In genomic region chr17:85943551-85943981, GRCm38 (mm10) we compare ENCODE assay signal across 12 mouse cellular contexts.
DNase-seq lines count a peak whose midpoint lies in the region; ATAC-seq and TF ChIP-seq lines count a peak whose summit lies in the region.
"Had no signal": no experiment of that assay in that cellular context is flagged by ENCODE, and none has a peak within 500 bp of the region (broad histone marks: within the 10 kb centered on the region; RNA-seq: fewer than 3 reads in every experiment).

No protein-coding gene starts in this region.

- peak; percentile 24; the same call in 1 of the 2 replicates for TF ChIP-seq CTCF in lung, embryonic 14.5 days (IDR thresholded peaks at IDR 0.05; ENCODE audit: low read depth)
- peak; percentile 48 for TF ChIP-seq CTCF in stomach, postnatal 0 days (IDR thresholded peaks at IDR 0.05; ENCODE audit: low read depth)

- no peaks in the 10 kb centered on the region for H3K36me3 ChIP-seq in lung, embryonic 14.5 days (ENCODE audit: insufficient read depth)
- H3K36me3 ChIP-seq in hindbrain, embryonic 15.5 days: no peaks in the 10 kb centered on the region
- no peaks in the 10 kb centered on the region for H3K36me3 ChIP-seq in midbrain, embryonic 14.5 days (ENCODE audit: control insufficient read depth, insufficient read depth, low read length)
- H3K36me3 ChIP-seq in stomach, postnatal 0 days (ENCODE audit: control insufficient read depth, insufficient read depth, low read length): no peaks in the 10 kb centered on the region
- H3K36me3 ChIP-seq: heart, embryonic 15.5 days had no signal

- no peak for TF ChIP-seq EP300 in stomach, postnatal 0 days (optimal IDR thresholded peaks at IDR 0.05)

- ATAC-seq in lung, embryonic 14.5 days (ENCODE audit: insufficient read depth): no peak
- peak; percentile 60; the same call in 1 of the 2 replicates for ATAC-seq in hindbrain, embryonic 15.5 days (ENCODE audit: low FRiP score, low read depth)
- ATAC-seq in midbrain, embryonic 14.5 days (ENCODE audit: low FRiP score, low TSS enrichment): peak; percentile 86
- ATAC-seq in stomach, postnatal 0 days (ENCODE audit: low FRiP score, low TSS enrichment): no peak

- no peak overlapping the region for H3K4me2 ChIP-seq in lung, embryonic 14.5 days
- H3K4me2 ChIP-seq in hindbrain, embryonic 15.5 days: peak overlapping the region; percentile 26; the same call in 1 of the 2 replicates
- H3K4me2 ChIP-seq in midbrain, embryonic 14.5 days (ENCODE audit: low read length): peak overlapping the region; percentile 33
- H3K4me2 ChIP-seq in stomach, postnatal 0 days (replicated peaks; ENCODE audit: low read depth): no peak overlapping the region
- H3K4me2 ChIP-seq: heart, embryonic 15.5 days; liver, embryonic 11.5 days had no signal

- no peak for DNase-seq in lung, embryonic 14.5 days
- no peak for DNase-seq in lung, postnatal 25 days (ENCODE audit: low spot score)
- peak; percentile 80 for DNase-seq in midbrain, embryonic 14.5 days
- no peak for DNase-seq in stomach, postnatal 0 days (ENCODE audit: low spot score)
- DNase-seq in heart, postnatal 4 days: no peak
- DNase-seq in spleen, postnatal 4 days (ENCODE audit: low spot score in 2 of 2): no peak
- DNase-seq: cerebellum, adult 18-20 months; kidney, adult 18-20 months had no signal

- H3K4me1 ChIP-seq in lung, embryonic 14.5 days (ENCODE audit: insufficient read depth): no peaks in the 10 kb centered on the region
- H3K4me1 ChIP-seq in hindbrain, embryonic 15.5 days (replicated peaks): peaks cover 13% of the 10 kb centered on the region
- H3K4me1 ChIP-seq in midbrain, embryonic 14.5 days (ENCODE audit: control insufficient read depth, insufficient read depth, low read length): peaks cover 8% of the 10 kb centered on the region
- no peaks in the 10 kb centered on the region for H3K4me1 ChIP-seq in stomach, postnatal 0 days (replicated peaks; ENCODE audit: control insufficient read depth, insufficient read depth)
- H3K4me1 ChIP-seq: megakaryocyte, embryonic 14.5 days had no signal

- no peak overlapping the region for H3K9ac ChIP-seq in lung, embryonic 14.5 days
- H3K9ac ChIP-seq in hindbrain, embryonic 15.5 days: no peak overlapping the region
- H3K9ac ChIP-seq in midbrain, embryonic 14.5 days (replicated peaks; ENCODE audit: low read length): 0 out of 2 replicates have a peak overlapping the region, but pooled peaks have one; percentile 20
- H3K9ac ChIP-seq in stomach, postnatal 0 days (ENCODE audit: low read length): no peak overlapping the region
- H3K9ac ChIP-seq: heart, embryonic 15.5 days had no signal

- no peak overlapping the region for H3K4me3 ChIP-seq in lung, embryonic 14.5 days (ENCODE audit: low read depth, low read length)
- no peak overlapping the region for H3K4me3 ChIP-seq in hindbrain, embryonic 15.5 days
- H3K4me3 ChIP-seq in midbrain, embryonic 14.5 days (replicated peaks; ENCODE audit: low read depth, low read length): no peak overlapping the region
- H3K4me3 ChIP-seq in stomach, postnatal 0 days (ENCODE audit: low read depth, low read length): no peak overlapping the region
- H3K4me3 ChIP-seq: heart, embryonic 15.5 days; megakaryocyte, embryonic 14.5 days had no signal

- 45% methylated on average over 14 of the region's 14 CpGs for WGBS in lung, embryonic 14.5 days
- 25% methylated on average over 14 of the region's 14 CpGs for WGBS in hindbrain, embryonic 15.5 days
- 13% methylated on average over 14 of the region's 14 CpGs for WGBS in midbrain, embryonic 14.5 days
- WGBS in stomach, postnatal 0 days: 50% methylated on average over 14 of the region's 14 CpGs

- no peaks in the 10 kb centered on the region for H3K27me3 ChIP-seq in lung, embryonic 14.5 days (ENCODE audit: insufficient read depth, low read length)
- H3K27me3 ChIP-seq in hindbrain, embryonic 15.5 days: peaks cover 16% of the 10 kb centered on the region
- 0 out of 2 replicates have a peak, but pooled peaks cover 3% of the 10 kb centered on the region for H3K27me3 ChIP-seq in midbrain, embryonic 14.5 days (ENCODE audit: control insufficient read depth, insufficient read depth, low read length)
- H3K27me3 ChIP-seq in stomach, postnatal 0 days (ENCODE audit: control insufficient read depth, insufficient read depth, low read length): no peaks in the 10 kb centered on the region

- no peaks in the 10 kb centered on the region for H3K9me3 ChIP-seq in lung, embryonic 14.5 days (ENCODE audit: low read depth, low read length)
- H3K9me3 ChIP-seq in hindbrain, embryonic 15.5 days: no peaks in the 10 kb centered on the region
- no peaks in the 10 kb centered on the region for H3K9me3 ChIP-seq in midbrain, embryonic 14.5 days (ENCODE audit: control insufficient read depth, low read length)
- H3K9me3 ChIP-seq in stomach, postnatal 0 days (ENCODE audit: control insufficient read depth, low read length): no peaks in the 10 kb centered on the region
- H3K9me3 ChIP-seq: heart, embryonic 15.5 days had no signal

- H3K27ac ChIP-seq in lung, embryonic 14.5 days (ENCODE audit: low read depth): no peak overlapping the region
- no peak overlapping the region for H3K27ac ChIP-seq in hindbrain, embryonic 15.5 days (replicated peaks)
- peak overlapping the region; percentile 49; the same call in 1 of the 2 replicates for H3K27ac ChIP-seq in midbrain, embryonic 14.5 days (replicated peaks; ENCODE audit: low read depth, low read length)
- H3K27ac ChIP-seq in stomach, postnatal 0 days (replicated peaks): no peak overlapping the region
- H3K27ac ChIP-seq: heart, embryonic 15.5 days had no signal

Comparison
In these comparisons a context has a peak if more than half of its experiments do, and no peak if none do; other contexts are left out.
1. ATAC-seq: peak in hindbrain, embryonic 15.5 days (single experiment) and midbrain, embryonic 14.5 days (single experiment); none in lung, embryonic 14.5 days (single experiment) and stomach, postnatal 0 days (single experiment).
2. H3K4me2 ChIP-seq: peak in hindbrain, embryonic 15.5 days (single experiment) and midbrain, embryonic 14.5 days (single experiment); none in lung, embryonic 14.5 days (single experiment) and stomach, postnatal 0 days (single experiment).